Mouse (Mus musculus): ENCODE measurements around the gene Rgs9bp.
"Not testable (repeated sequence)": the region's sequence is repeated elsewhere in the genome, so short reads cannot be mapped to it uniquely, and the experiment has no call there.

Gene Rgs9bp

GRCm38 (mm10) chr7:35530544-35530943 lies 54.8 kb downstream of the Rgs9bp start:
- DNase-seq (ENCODE audit: low read depth, low spot score) = not testable (repeated sequence)

DNA sequence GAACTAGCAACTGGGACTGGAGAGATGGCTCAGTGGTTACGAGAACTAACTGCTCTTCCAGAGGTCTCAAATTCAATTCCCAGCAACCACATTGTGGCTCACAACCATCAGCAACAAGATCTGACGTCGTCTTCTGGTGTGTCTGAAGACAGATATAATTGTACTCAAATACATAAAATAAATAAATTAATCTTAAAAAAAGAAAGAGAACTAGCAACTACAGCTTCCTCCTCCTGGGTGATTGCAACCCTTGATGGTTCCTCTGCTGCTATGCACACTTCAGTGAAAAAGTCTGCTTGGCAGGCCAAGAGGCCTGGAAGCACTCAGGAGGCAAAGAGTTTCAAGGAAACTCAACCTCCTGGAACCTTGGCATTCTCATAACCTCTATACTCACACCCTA lies 55.4 kb downstream of the Rgs9bp start:
- DNase-seq (ENCODE audit: low read depth, low spot score) = no peak
